Mouse (Mus musculus): ENCODE measurements around the gene Insrr.
"Not testable (repeated sequence)": the region's sequence is repeated elsewhere in the genome, so short reads cannot be mapped to it uniquely, and the experiment has no call there.

Gene Insrr

GRCm38 (mm10) chr3:87838622-87839021 is 41.9 kb downstream of the Insrr start:
- DNase-seq, result peak; percentile 70

GRCm38 (mm10) chr3:87840858-87841257 is 44.1 kb downstream of the Insrr start:
- no peak for DNase-seq

GRCm38 (mm10) chr3:87844981-87845380 is 48.2 kb downstream of the Insrr start:
- no peak for DNase-seq

GRCm38 (mm10) chr3:87846186-87846585 is 49.4 kb downstream of the Insrr start:
- DNase-seq, result no peak

- DNase-seq, result no peak
These were observed 49.9 kb downstream of the Insrr start, which contains the start of gene Sh2d2a for GRCm38 (mm10) chr3:87846650-87847110. Gene Sh2d2a, plus strand, starts transcription at chr3:87846755.

- no peak for DNase-seq
These were observed 50.9 kb downstream of the Insrr start for GRCm38 (mm10) chr3:87847680-87848079.

- DNase-seq, result no peak
These were observed 52.4 kb downstream of the Insrr start for GRCm38 (mm10) chr3:87849117-87849516.

GRCm38 (mm10) chr3:87854795-87855568 is 58.2 kb downstream of the Insrr start:
- no peak for DNase-seq

GRCm38 (mm10) chr3:87855936-87856335 is 59.2 kb downstream of the Insrr start:
- DNase-seq, result no peak

- DNase-seq, result no peak
These were observed 60.9 kb downstream of the Insrr start for GRCm38 (mm10) chr3:87857666-87858065.

- DNase-seq, result peak; percentile 77
These were observed 63.1 kb downstream of the Insrr start for GRCm38 (mm10) chr3:87859813-87860212.

GRCm38 (mm10) chr3:87864111-87864510 is 67.4 kb downstream of the Insrr start:
- not testable (repeated sequence) for DNase-seq
